Mouse (Mus musculus): ENCODE data around the gene Cfap97d1. TPM values are rescaled to one million over a fixed set of nuclear protein-coding genes. Genes with fewer than 3 reads are reported as not detected.

Gene Cfap97d1
- total RNA-seq, 2 experiments from 2014 or later = not detected

- DNase-seq = no peak
Observed at GRCm38 (mm10) chr11:102039487-102040137, 55.5 kb downstream of the Cfap97d1 start.

DNA sequence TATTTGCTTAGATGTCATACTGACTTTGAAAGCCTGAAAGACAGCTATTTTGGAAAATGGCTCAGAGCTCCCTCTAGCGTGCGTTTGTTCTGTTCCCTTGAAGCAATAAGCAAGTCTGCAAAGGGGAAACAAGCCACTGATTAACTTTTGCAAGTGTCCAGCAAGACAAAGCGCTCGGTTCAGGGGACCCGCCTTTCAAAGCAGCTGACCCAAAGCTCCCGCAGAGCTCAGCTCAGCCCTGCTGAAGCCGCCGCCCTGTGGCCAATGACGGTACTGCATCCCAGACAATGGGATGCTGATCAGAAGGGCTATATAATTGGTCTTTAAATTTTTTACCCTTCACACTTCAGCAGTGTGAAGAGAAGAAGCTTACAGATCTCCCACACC is 56.1 kb downstream of the Cfap97d1 start:
- DNase-seq = peak; percentile 96

- no peak for DNase-seq
Observed at GRCm38 (mm10) chr11:102040646-102041045, 56.6 kb downstream of the Cfap97d1 start.

- DNase-seq = no peak
Observed at GRCm38 (mm10) chr11:102041350-102041949, 57.4 kb downstream of the Cfap97d1 start, which contains the start of gene Cd300lg. Gene Cd300lg, plus strand, starts transcription at chr11:102041509.

Other genes with a start within 250 kb of the Cfap97d1 start
- 1 to 10 TPM; 5.6 to 6.8 TPM for gene Etv4, start 198.9 kb upstream of the Cfap97d1 start, total RNA-seq (2021)
- 10 to 100 TPM; 11.7 to 12.3 TPM for gene Meox1, start 89.9 kb upstream of the Cfap97d1 start, total RNA-seq (2021)
- under 1 TPM in 1 of 2 experiments, not detected in 1; 0.41 TPM for gene Sost, start 17.3 kb upstream of the Cfap97d1 start, total RNA-seq (2021)
- 100 to 1,000 TPM; 122 to 136 TPM for gene Dusp3, start 2.7 kb downstream of the Cfap97d1 start, total RNA-seq (2021)
- gene Mpp3, start 44.2 kb downstream of the Cfap97d1 start, total RNA-seq (2021) = 10 to 100 TPM; 76.8 to 83.7 TPM
- gene Cd300lg, start 57.2 kb downstream of the Cfap97d1 start, total RNA-seq (2021) = 10 to 100 TPM; 18.0 to 20.4 TPM
- gene Mpp2, start 104.2 kb downstream of the Cfap97d1 start, total RNA-seq (2021) = 1 to 10 TPM; 1.1 to 1.5 TPM
- gene Ppy, start 117.0 kb downstream of the Cfap97d1 start, total RNA-seq (2021) = not detected
- gene Pyy, start 123.6 kb downstream of the Cfap97d1 start, total RNA-seq (2021) = not detected
- not detected for gene Nags, start 161.2 kb downstream of the Cfap97d1 start, total RNA-seq (2021)
- gene Tmem101, start 172.1 kb downstream of the Cfap97d1 start, total RNA-seq (2021) = 10 to 100 TPM; 13.7 to 15.9 TPM
- 10 to 100 TPM; 83.1 to 84.4 TPM for gene Lsm12, start 201.0 kb downstream of the Cfap97d1 start, total RNA-seq (2021)
- gene G6pc3, start 205.3 kb downstream of the Cfap97d1 start, total RNA-seq (2021) = 10 to 100 TPM; 32.2 to 34.6 TPM
- gene Hdac5, start 245.9 kb downstream of the Cfap97d1 start, total RNA-seq (2021) = 10 to 100 TPM; 68.5 to 86.9 TPM